Mouse (Mus musculus) heart, embryonic 13.5 days (tissue): ENCODE data around the gene Gm12216. TPM values are rescaled to one million over a fixed set of nuclear protein-coding genes. Genes with fewer than 3 reads are reported as not detected.
A peak's percentile ranks its signal among the peaks of the same experiment; 100 is the strongest.

ENCODE experiments used
- ATAC-seq: fragments of 200-750 bp; cut with Nextera tagmentation; 2 replicates; pipeline ENCODE4 v1.8.0; 2017; ENCODE audit warnings: moderate TSS enrichment; ENCODE audit not compliant: insufficient number of reproducible peaks, low FRiP score, low TSS enrichment; ENCODE audit errors: extremely low read depth
- H3K27ac ChIP-seq: fragments of 300-500 bp; sonication (generic); replicated peaks from 2 replicates; pipeline ENCODE4 v1.5.1; 2015; ENCODE audit warnings: moderate library complexity, mild to moderate bottlenecking, inconsistent platforms
- H3K27me3 ChIP-seq: fragments of 300-500 bp; sonication (generic); replicated peaks from 2 replicates; pipeline ENCODE4 v1.6.1; 2015; ENCODE audit warnings: mild to moderate bottlenecking, inconsistent platforms
- H3K36me3 ChIP-seq: fragments of 300-500 bp; sonication (generic); 2 replicates; pipeline ENCODE4 v1.6.1; 2015; ENCODE audit warnings: mild to moderate bottlenecking, inconsistent platforms
- H3K4me1 ChIP-seq: fragments of 300-500 bp; sonication (generic); 2 replicates; pipeline ENCODE4 v1.6.1; 2015; ENCODE audit warnings: inconsistent platforms
- H3K4me2 ChIP-seq: fragments of 300-500 bp; sonication (generic); 2 replicates; pipeline ENCODE4 v1.6.1; 2015; ENCODE audit warnings: inconsistent platforms, mild to moderate bottlenecking, moderate library complexity
- H3K4me3 ChIP-seq: fragments of 300-500 bp; sonication (generic); 2 replicates; pipeline ENCODE4 v1.5.1; 2015; ENCODE audit warnings: moderate library complexity, mild to moderate bottlenecking, inconsistent platforms
- H3K9ac ChIP-seq: fragments of 300-500 bp; sonication (generic); 2 replicates; pipeline ENCODE4 v1.6.1; 2015; ENCODE audit warnings: inconsistent platforms, mild to moderate bottlenecking, moderate library complexity
- H3K9me3 ChIP-seq: fragments of 300-500 bp; sonication (generic); 2 replicates; pipeline ENCODE4 v1.6.1; 2016; ENCODE audit warnings: inconsistent platforms
- WGBS: fragments of 180-500 bp; shearing (Covaris S2); methylation state at CpG from one replicate; pipeline ENCODE4 v1.1.7; 2015; ENCODE audit warnings: mixed read lengths; 5-methylcytosine and 5-hydroxymethylcytosine counted together
- polyA plus RNA-seq: library from polyadenylated mRNA; unstranded; fragments of >200 nt; fragmentation: Nextera tagmentation; extraction: Ambion mirVana; gene quantifications from 2 replicates; pipeline ENCODE4 v1.2.1, GENCODE M21; 2015

Gm12216 gene
- polyA plus RNA-seq, 1 experiment from 2014 or later: 0.25 TPM

DNA sequence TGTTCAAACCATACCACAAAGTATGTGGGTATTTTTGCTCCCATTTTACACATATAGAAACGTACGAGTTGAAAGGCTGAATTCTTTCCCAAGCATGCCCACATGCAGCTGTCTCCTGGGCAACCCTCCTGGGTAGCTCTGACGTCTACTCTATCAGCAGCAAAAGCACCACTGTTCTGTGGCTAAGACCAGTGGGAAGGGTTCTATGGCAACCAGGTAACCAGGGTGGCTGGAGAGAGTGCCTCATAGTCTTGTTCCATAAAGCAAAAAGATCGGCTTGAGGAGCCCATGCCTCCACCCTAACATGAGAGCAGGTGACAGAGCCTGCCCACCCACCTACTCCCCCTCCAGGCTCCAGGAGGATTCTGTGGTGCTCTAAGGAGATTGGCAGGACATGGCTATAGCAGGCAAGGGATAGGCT lies 16.9 kb downstream of the Gm12216 start:
- Histone ChIP-seq H3K4me2 (no peak overlapping the region), H3K4me3 (no peak overlapping the region), H3K27ac (no peak overlapping the region), H3K9me3 (no peaks in the 10 kb centered on the region), H3K4me1 (peaks cover 25% of the 10 kb centered on the region), H3K9ac (no peak overlapping the region), H3K27me3 (peaks cover 15% of the 10 kb centered on the region; the same call in 1 of the 2 replicates), H3K36me3 (no peaks in the 10 kb centered on the region)
- ATAC-seq: no peak
- 71% methylated on average over 4 of the region's 4 CpGs for WGBS

DNA sequence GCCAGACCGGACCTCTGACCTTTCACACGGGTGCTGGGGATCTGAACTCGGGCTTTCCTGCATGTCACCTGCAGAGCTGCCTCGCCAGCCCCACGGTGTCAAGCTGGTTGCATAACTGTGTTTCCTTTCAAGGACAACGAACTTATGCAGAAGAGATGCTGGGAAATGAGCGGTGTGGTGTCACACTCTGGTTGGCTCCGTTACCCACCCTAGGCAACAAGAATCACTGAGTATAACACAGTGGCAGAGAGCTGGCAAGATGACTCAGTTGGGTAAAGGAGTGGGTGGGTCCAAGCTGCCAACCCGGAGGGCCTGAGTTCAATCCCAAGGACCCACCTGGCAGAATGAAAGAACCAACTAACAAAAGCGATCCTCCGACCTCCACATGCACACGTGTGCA lies 17.5 kb downstream of the Gm12216 start:
- Histone ChIP-seq H3K4me3 (no peak overlapping the region), H3K27ac (no peak overlapping the region), H3K27me3 (peaks cover 15% of the 10 kb centered on the region; the same call in 1 of the 2 replicates), H3K4me2 (no peak overlapping the region), H3K4me1 (peaks cover 30% of the 10 kb centered on the region), H3K9ac (no peak overlapping the region), H3K9me3 (no peaks in the 10 kb centered on the region), H3K36me3 (no peaks in the 10 kb centered on the region)
- ATAC-seq: no peak
- WGBS: 80% methylated on average over 12 of the region's 12 CpGs

DNA sequence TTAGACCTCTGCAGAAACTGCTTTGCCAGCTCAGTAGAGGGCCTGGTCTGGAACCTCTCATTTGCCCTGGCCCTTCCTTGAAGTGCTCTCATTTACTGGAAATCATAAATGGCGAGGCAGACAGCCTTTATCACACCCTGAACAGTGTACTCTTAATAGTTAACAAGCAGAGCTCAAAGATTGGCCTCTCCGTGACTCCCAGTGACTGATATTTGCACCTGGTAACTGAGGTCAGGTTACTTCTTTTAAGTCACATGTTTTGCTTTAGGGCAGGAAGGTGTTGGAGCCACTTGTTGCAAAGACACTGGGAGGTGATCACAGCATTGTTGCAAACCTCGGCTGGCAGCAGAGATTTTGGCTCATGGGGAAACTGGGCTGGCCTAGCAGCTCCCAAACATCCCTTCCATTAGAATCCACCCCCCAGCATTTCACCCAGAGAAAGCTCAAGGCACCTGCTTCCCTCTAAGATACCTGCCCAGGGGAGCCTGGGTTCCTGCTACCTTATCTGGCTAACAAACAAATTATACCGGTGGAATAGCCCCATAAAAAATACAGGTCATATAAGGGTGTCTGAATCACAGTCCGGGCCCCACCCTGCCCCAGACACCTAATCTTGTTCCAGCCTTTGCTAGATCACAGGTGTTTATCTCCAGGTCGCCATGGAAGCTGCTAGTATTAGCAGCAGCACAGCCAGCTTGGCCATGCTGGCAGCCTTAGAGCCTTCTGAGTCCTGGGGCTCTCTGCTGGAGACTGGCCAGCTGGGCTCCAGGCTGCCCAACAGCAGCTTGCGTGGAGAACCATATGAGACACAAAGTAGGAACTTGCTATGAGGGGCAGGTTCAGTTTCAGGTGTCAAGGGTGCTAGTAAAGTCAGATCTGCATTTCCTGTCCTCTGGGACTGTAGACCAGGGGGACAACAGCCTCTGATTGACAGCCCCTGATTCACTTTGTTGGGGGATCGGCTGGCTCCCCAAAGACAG lies 19.1 kb downstream of the Gm12216 start:
- no peaks in the 10 kb centered on the region for H3K36me3 ChIP-seq
- 40% methylated on average over 8 of the region's 8 CpGs for WGBS
- H3K9ac ChIP-seq: 0 out of 2 replicates have a peak overlapping the region, but pooled peaks have one; percentile 33
- no peak overlapping the region for H3K27ac ChIP-seq
- no peak for ATAC-seq
- H3K9me3 ChIP-seq: no peaks in the 10 kb centered on the region
- H3K4me1 ChIP-seq: peaks cover 36% of the 10 kb centered on the region
- H3K4me2 ChIP-seq: no peak overlapping the region
- H3K27me3 ChIP-seq: peaks cover 15% of the 10 kb centered on the region; the same call in 1 of the 2 replicates
- H3K4me3 ChIP-seq: no peak overlapping the region

DNA sequence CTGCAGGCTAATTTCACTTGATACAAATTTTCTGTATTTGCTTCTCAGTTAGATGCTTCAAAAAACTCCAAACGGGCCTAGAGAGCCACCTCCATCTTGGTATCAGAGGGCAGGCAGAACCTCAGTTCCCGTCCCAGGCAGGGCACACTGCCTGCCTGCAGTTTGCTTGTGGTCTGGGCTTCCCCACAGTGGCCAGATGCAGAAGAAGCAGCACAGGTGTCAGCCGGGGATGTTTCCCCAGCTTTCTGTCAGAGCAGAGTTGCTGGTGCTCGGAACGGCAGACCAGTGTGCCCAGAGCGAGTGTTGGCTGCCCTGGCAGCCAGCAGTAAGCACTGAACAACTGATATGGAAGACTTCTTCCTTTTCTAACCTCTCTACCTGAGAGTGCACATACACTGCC lies 19.9 kb downstream of the Gm12216 start:
- Histone ChIP-seq H3K36me3 (no peaks in the 10 kb centered on the region), H3K4me2 (no peak overlapping the region), H3K27ac (no peak overlapping the region), H3K9me3 (no peaks in the 10 kb centered on the region), H3K27me3 (peaks cover 15% of the 10 kb centered on the region; the same call in 1 of the 2 replicates), H3K9ac (no peak overlapping the region), H3K4me1 (peaks cover 36% of the 10 kb centered on the region), H3K4me3 (no peak overlapping the region)
- no peak for ATAC-seq
- WGBS: 72% methylated on average over 6 of the region's 6 CpGs

DNA sequence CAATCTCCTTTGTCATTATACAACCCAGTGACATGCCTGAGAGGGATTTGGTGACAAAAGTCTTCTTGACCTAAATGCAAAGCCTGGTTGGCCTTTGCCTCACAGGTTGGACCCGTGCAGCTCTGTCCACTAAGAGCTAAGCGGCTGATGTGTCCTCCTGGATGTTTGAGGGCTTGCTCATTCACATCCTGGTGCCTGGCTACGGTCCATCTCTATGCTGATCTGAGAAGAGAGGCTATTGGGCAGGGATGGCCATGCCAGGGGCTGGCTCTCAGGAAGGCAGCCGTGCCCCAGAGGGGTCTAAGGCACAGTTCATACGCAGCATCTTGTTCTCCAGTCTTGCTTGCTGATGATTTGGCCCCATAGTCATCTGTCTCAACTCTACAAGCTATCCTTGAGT lies 21.3 kb downstream of the Gm12216 start:
- Histone ChIP-seq H3K4me1 (peaks cover 36% of the 10 kb centered on the region), H3K36me3 (no peaks in the 10 kb centered on the region), H3K4me3 (no peak overlapping the region), H3K27ac (no peak overlapping the region), H3K27me3 (peaks cover 11% of the 10 kb centered on the region; the same call in 1 of the 2 replicates), H3K9me3 (no peaks in the 10 kb centered on the region), H3K4me2 (no peak overlapping the region), H3K9ac (no peak overlapping the region)
- 59% methylated on average over 5 of the region's 5 CpGs for WGBS
- ATAC-seq: no peak

DNA sequence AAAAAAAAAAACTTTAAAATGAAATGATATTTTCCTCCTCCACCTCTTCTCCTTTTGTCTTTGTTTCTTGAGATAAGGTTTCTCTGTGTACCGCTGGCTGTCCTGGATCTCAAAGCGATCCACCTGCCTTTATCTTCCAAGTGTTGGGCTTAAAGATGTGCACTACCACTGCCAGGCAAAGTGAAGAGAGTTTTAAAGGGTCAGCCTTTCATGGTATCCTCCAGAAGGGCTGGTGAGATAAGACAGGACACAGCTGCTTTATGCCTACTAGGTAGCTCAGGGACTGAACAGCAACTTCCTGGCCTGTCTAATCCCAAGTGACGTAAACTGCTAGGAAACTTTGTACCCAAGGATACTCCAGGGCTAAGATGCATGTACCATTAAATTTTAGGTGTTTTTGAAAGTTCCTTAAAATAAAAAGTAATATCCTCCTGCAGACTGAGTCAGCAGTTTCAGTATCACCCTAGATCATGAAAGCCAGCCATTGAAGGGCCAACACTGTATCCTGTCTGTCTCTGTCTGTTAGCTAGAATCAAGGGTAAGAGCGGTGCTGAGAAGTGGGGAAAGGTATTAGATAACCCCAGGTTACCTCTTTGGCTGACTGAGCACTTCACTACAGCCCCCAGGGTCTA lies 23.6 kb downstream of the Gm12216 start:
- H3K4me1 ChIP-seq: peaks cover 36% of the 10 kb centered on the region
- no peak overlapping the region for H3K9ac ChIP-seq
- H3K9me3 ChIP-seq: no peaks in the 10 kb centered on the region
- 36% methylated on average over 4 of the region's 4 CpGs for WGBS
- H3K4me3 ChIP-seq: no peak overlapping the region
- no peak overlapping the region for H3K4me2 ChIP-seq
- no peaks in the 10 kb centered on the region for H3K27me3 ChIP-seq
- H3K27ac ChIP-seq: no peak overlapping the region
- H3K36me3 ChIP-seq: no peaks in the 10 kb centered on the region
- no peak for ATAC-seq

DNA sequence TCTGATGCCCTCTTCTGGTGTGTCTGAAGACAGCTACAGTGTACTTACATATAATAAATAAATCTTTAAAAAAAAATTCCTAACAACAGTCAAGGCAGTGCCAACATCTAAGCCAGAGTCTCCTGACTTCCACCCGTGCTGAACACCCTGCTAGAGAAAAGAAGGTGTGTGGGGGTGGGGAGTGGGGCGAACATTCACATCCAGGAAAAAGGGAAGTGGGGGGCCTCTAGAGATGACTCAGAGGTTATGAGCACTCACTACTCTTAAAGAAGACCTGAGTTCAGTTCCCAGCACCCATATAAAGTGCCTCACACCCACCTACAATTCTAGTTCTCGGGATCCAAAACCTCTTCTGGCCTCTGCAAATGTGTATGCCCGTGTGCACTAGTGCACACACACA lies 33.6 kb downstream of the Gm12216 start:
- Histone ChIP-seq H3K27ac (no peak overlapping the region), H3K36me3 (no peaks in the 10 kb centered on the region), H3K4me1 (peaks cover 12% of the 10 kb centered on the region), H3K9ac (no peak overlapping the region), H3K27me3 (no peaks in the 10 kb centered on the region), H3K9me3 (peaks cover 6% of the 10 kb centered on the region; the same call in 1 of the 2 replicates), H3K4me2 (no peak overlapping the region), H3K4me3 (no peak overlapping the region)
- ATAC-seq: no peak
- 78% methylated on average over 4 of the region's 4 CpGs for WGBS

DNA sequence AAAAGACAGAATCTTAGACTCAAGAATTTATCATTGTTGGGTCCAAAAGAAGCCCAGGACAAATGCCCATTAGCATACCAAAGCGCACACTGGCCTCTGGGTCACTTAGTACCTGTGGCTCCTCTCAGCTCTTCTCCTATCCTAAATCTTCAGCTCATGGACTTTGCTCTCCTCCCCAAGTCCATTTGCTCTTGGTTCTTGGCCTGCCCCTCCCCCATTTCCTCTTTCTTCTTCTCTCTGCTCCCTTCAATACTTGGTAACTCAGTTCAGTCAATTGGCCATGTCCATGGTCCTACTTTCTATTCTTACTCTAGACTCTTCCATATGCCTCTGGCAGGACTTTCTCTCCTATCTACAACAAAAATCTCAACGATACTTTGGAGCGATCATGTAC lies 37.1 kb downstream of the Gm12216 start:
- no peaks in the 10 kb centered on the region for H3K9me3 ChIP-seq
- H3K4me3 ChIP-seq: no peak overlapping the region
- WGBS: 82% methylated on average over 3 of the region's 3 CpGs
- H3K27me3 ChIP-seq: no peaks in the 10 kb centered on the region
- H3K36me3 ChIP-seq: no peaks in the 10 kb centered on the region
- no peak overlapping the region for H3K4me2 ChIP-seq
- no peak overlapping the region for H3K9ac ChIP-seq
- no peak for ATAC-seq
- H3K4me1 ChIP-seq: peaks cover 7% of the 10 kb centered on the region; the same call in 1 of the 2 replicates
- no peak overlapping the region for H3K27ac ChIP-seq

DNA sequence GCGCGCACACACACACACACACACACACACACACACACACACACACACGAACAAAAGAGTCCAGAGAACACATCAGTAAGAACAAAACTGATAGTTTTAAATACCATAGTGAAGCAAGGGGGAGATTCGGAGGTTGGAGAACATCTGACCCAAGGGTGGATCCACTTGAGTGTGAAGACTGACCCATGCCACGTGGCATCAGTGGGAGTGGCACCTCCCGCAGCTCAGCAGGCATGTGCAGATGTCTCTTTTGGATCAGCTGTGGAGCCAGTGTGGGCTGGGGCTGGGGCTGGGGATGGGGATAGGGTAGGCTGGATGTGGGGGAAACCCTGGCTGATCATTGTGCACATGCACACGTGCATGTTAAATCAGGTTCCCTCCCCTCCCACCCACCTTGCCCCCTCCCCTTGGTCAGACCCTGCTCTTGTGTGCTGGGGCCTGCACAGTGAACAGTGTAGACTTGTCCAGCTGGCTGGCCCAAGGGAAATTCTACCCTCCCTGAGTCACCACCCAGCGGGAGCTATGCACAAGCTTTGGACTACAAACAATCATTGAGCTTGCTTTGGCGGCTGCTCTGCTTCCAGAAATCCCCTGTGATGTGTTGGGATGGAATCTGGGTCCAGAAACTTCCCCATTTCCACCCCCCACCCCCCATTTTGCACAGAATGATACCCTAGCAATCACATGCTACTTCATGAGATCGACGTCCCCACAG lies 37.7 kb downstream of the Gm12216 start:
- 78% methylated on average over 11 of the region's 11 CpGs for WGBS
- no peak overlapping the region for H3K27ac ChIP-seq
- no peak overlapping the region for H3K4me2 ChIP-seq
- H3K4me1 ChIP-seq: peaks cover 4% of the 10 kb centered on the region; the same call in 1 of the 2 replicates
- H3K4me3 ChIP-seq: no peak overlapping the region
- no peaks in the 10 kb centered on the region for H3K27me3 ChIP-seq
- H3K36me3 ChIP-seq: no peaks in the 10 kb centered on the region
- no peak for ATAC-seq
- H3K9me3 ChIP-seq: no peaks in the 10 kb centered on the region
- no peak overlapping the region for H3K9ac ChIP-seq

DNA sequence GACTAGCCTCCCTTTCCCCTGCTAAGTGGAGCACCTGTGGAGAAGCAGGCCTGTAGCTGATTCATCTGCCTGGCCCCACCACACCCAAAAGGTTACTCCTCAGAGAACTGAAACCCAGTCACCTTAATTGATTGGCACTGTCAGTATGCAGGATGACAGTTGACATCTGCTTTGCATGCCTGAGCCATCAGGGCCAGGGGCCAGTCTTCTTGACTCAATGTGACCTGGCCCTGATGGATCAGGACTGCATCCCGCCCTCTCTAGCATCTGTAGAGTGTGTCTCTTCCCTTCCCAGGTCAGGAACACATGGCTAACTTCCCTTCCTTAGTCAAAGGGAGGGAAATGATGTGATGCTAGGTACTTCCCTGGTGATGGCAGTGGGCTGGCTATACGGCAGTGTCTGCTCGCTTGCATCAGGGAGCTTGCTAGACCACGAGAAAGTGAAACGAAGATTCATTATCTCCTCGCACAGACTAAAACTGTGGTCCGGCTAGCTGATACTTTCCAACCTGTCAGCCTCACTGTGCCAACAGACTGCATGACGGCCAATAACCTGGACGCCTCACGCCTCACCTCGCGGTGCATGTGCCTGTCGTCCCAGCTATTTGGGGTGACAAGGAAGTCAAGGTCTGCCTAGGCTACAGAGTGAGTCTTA lies 38.4 kb downstream of the Gm12216 start:
- H3K4me2 ChIP-seq: no peak overlapping the region
- no peak for ATAC-seq
- H3K4me1 ChIP-seq: no peaks in the 10 kb centered on the region; the same call in 1 of the 2 replicates
- no peaks in the 10 kb centered on the region for H3K27me3 ChIP-seq
- no peak overlapping the region for H3K4me3 ChIP-seq
- no peak overlapping the region for H3K27ac ChIP-seq
- 76% methylated on average over 13 of the region's 13 CpGs for WGBS
- no peaks in the 10 kb centered on the region for H3K36me3 ChIP-seq
- no peaks in the 10 kb centered on the region for H3K9me3 ChIP-seq
- H3K9ac ChIP-seq: no peak overlapping the region

DNA sequence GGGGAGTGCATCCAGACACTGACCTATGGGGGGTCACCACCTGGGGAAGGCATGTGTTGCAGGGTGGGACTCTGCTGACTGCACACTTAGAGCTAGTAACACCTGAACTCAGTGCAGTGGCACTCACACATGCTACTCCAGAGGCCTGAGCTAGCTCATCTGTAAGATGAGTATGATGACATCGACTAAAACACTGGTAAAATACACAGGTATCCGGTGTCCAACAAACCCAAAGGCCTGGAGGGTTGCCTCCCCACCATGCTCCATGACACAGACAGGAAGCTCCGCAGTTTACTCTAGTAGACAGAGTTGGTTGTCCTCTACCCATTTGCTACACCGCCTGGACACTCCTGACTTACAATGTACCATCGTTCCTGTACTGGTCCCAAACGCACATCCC lies 39.5 kb downstream of the Gm12216 start:
- ATAC-seq: no peak
- 89% methylated on average over 6 of the region's 6 CpGs for WGBS

More for the DNA sequence above, 39.5 kb downstream of the Gm12216 start:
- H3K9me3 ChIP-seq: no peaks in the 10 kb centered on the region
- no peak overlapping the region for H3K4me2 ChIP-seq
- no peaks in the 10 kb centered on the region for H3K4me1 ChIP-seq
- no peaks in the 10 kb centered on the region for H3K27me3 ChIP-seq
- H3K36me3 ChIP-seq: no peaks in the 10 kb centered on the region
- no peak overlapping the region for H3K4me3 ChIP-seq
- no peak overlapping the region for H3K9ac ChIP-seq
- no peak overlapping the region for H3K27ac ChIP-seq
